Mouse (Mus musculus) macrophage (primary cell): ENCODE results near the gene Ccdc162. TPM values are rescaled to one million over a fixed set of nuclear protein-coding genes. Genes with fewer than 3 reads are reported as not detected.

Source experiments
- H3K27ac ChIP-seq: fragments of 350-480 bp; formaldehyde crosslinking; 2 replicates; pipeline ENCODE4 v1.9.0; 2021
- H3K36me3 ChIP-seq: fragments of 350-480 bp; formaldehyde crosslinking; 2 replicates; pipeline ENCODE4 v1.9.0; 2021; ENCODE audit errors: inconsistent target
- H3K4me3 ChIP-seq: fragments of 350-480 bp; formaldehyde crosslinking; 2 replicates; pipeline ENCODE4 v1.9.0; 2021; ENCODE audit errors: inconsistent target
- H3K79me2 ChIP-seq: fragments of 350-480 bp; formaldehyde crosslinking; 2 replicates; pipeline ENCODE4 v1.9.0; 2021; ENCODE audit errors: inconsistent target
- WGBS: methylation state at CpG from one replicate; pipeline ENCODE4 v1.1.7; 2026; ENCODE audit warnings: inconsistent platforms; ENCODE audit not compliant: missing documents; 5-methylcytosine and 5-hydroxymethylcytosine counted together
- polyA plus RNA-seq: library from polyadenylated mRNA; stranded (reverse); fragments of 250-400 nt; gene quantifications from 3 replicates; pipeline ENCODE4 v1.2.4, GENCODE M21; 2018; ENCODE audit warnings: inconsistent platforms

Ccdc162 gene
- polyA plus RNA-seq, 1 experiment from 2014 or later: not detected

- Histone ChIP-seq H3K27ac (no peak overlapping the region), H3K36me3 (no peaks in the 10 kb centered on the region), H3K4me3 (no peak overlapping the region), H3K79me2 (no peaks in the 10 kb centered on the region)
- 100% methylated on average over 1 of the region's 1 CpGs for WGBS
Observed at GRCm38 (mm10) chr10:41558401-41558800, 158.0 kb downstream of the Ccdc162 start.

DNA sequence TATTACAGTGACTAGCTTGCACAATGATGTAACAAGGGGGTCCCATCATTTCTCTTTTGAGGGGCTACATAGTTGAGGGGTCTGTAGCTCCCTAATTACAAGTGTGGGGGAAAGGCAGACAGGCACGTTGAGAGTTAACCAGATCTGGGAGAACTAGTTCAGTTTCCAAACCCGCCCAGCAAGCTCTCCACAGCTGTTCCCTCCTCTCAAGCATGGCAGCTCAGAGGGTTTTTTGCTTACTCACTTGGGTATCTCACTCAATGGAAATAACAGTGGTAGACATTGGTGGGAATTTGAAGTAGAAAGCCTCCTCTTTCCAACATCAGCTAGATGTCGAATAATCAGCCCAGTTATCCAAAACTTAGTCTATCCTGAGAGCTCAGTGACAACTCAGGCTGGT lies 161.4 kb downstream of the Ccdc162 start:
- H3K4me3 ChIP-seq: no peak overlapping the region
- WGBS: 96% methylated on average over 3 of the region's 3 CpGs

DNA sequence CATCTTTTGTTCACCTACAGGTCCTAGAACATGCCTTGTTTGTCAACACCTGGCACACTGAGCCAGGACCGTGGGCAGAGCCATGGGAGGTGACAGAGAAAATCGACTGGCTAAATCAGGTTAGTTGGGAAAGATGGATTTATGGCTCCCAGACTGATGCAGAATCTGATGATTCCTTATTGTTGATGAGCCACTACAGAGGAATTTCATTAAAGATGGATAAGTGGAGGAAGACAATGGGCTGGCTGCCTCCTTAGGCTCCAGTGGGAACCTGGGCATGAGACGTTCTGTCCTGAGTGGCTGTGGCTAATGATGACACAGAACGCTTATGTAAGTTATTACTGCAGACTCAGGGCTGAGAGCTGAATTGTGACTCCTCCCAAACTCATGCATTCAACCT lies 162.7 kb downstream of the Ccdc162 start:
- no peak overlapping the region for H3K4me3 ChIP-seq
- no peaks in the 10 kb centered on the region for H3K79me2 ChIP-seq
- no peak overlapping the region for H3K27ac ChIP-seq
- H3K36me3 ChIP-seq: no peaks in the 10 kb centered on the region
- WGBS: 93% methylated on average over 4 of the region's 4 CpGs

More for the DNA sequence above, 161.4 kb downstream of the Ccdc162 start:
- no peak overlapping the region for H3K27ac ChIP-seq
- H3K79me2 ChIP-seq: no peaks in the 10 kb centered on the region
- no peaks in the 10 kb centered on the region for H3K36me3 ChIP-seq

GRCm38 (mm10) chr10:41552847-41553589 lies 163.4 kb downstream of the Ccdc162 start:
- Histone ChIP-seq H3K4me3 (no peak overlapping the region), H3K27ac (no peak overlapping the region), H3K36me3 (no peaks in the 10 kb centered on the region), H3K79me2 (no peaks in the 10 kb centered on the region)
- WGBS: 59% methylated on average over 8 of the region's 14 CpGs

DNA sequence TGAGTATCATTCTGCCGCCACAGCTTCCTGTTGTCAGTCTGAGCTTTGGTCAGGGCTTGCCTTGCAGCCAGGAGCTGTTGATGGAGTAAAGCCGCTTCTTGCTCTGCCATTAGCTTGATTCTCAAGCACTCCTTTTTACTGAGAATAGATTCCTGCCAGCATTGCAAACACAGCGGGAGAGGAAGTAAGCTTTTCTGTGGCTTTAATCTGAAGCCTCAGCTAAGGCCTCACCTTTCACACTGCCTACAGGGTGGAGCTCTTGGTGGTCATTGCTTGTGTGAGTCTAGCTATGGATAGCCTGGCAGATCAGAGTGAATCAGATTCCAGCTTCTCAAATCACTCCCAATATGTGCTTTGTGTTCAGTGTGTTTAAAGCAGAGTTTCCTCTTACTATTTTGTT lies 164.1 kb downstream of the Ccdc162 start:
- Histone ChIP-seq H3K27ac (no peak overlapping the region), H3K79me2 (no peaks in the 10 kb centered on the region), H3K36me3 (no peaks in the 10 kb centered on the region), H3K4me3 (no peak overlapping the region)
- 33% methylated on average over 3 of the region's 3 CpGs for WGBS

DNA sequence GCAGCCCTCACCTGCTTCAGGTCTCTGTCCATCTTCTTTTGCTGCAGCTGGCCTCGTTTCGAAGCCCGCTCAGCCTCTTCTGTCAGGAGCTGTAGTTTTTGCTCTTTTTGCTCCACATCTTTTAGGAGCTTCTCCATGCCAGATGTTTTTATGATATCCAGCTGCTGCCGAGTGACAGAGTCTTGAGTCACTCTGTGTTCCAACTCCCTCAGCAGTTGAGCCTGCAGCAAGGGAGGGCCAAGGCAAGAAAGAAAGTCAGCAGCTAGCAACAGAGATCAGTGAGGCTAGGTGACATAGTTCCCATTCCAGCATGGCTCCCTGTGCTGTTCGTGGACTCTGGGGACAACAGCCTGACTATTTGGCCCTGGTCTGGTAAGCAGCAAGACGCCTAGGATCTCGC lies 165.7 kb downstream of the Ccdc162 start:
- no peak overlapping the region for H3K4me3 ChIP-seq

GRCm38 (mm10) chr10:41546396-41547165 lies 169.9 kb downstream of the Ccdc162 start:
- Histone ChIP-seq H3K27ac (no peak overlapping the region), H3K79me2 (no peaks in the 10 kb centered on the region), H3K4me3 (no peak overlapping the region), H3K36me3 (no peaks in the 10 kb centered on the region)
- WGBS: 94% methylated on average over 13 of the region's 13 CpGs

More for the DNA sequence above, 165.7 kb downstream of the Ccdc162 start:
- no peaks in the 10 kb centered on the region for H3K36me3 ChIP-seq
- WGBS: 93% methylated on average over 7 of the region's 7 CpGs
- no peak overlapping the region for H3K27ac ChIP-seq
- no peaks in the 10 kb centered on the region for H3K79me2 ChIP-seq

GRCm38 (mm10) chr10:41545224-41545755 lies 171.1 kb downstream of the Ccdc162 start:
- no peak overlapping the region for H3K27ac ChIP-seq
- H3K79me2 ChIP-seq: no peaks in the 10 kb centered on the region
- no peak overlapping the region for H3K4me3 ChIP-seq
- H3K36me3 ChIP-seq: no peaks in the 10 kb centered on the region
- WGBS: 88% methylated on average over 7 of the region's 7 CpGs

GRCm38 (mm10) chr10:41544481-41545190 lies 171.8 kb downstream of the Ccdc162 start:
- Histone ChIP-seq H3K4me3 (no peak overlapping the region), H3K36me3 (no peaks in the 10 kb centered on the region), H3K27ac (no peak overlapping the region), H3K79me2 (no peaks in the 10 kb centered on the region)
- WGBS: 62% methylated on average over 7 of the region's 7 CpGs

- WGBS: 46% methylated on average over 2 of the region's 2 CpGs
- no peak overlapping the region for H3K4me3 ChIP-seq
Observed at GRCm38 (mm10) chr10:41543844-41544243, 172.6 kb downstream of the Ccdc162 start.

DNA sequence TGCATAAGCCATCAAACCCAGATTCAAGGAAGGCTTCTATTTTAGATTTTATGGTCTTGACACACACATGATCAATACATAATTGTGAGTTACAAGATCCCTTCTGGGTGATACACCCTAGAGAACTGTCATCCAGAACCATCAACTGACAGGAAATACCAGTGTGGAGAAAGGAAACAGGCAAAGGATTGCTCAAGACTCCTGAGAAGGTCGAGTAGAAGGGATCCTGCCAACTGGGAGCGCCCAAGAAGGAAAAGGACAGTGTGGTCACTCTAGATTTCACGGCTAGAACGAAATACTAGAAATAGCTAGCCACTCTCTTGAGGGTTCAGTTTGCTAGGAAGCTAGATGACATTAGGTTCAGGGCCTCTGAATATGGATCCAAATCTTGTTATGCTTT lies 173.0 kb downstream of the Ccdc162 start:
- Histone ChIP-seq H3K79me2 (no peaks in the 10 kb centered on the region), H3K4me3 (no peak overlapping the region), H3K27ac (no peak overlapping the region), H3K36me3 (no peaks in the 10 kb centered on the region)
- WGBS: 59% methylated on average over 4 of the region's 4 CpGs

More at GRCm38 (mm10) chr10:41543844-41544243, 172.6 kb downstream of the Ccdc162 start:
- no peaks in the 10 kb centered on the region for H3K79me2 ChIP-seq
- H3K36me3 ChIP-seq: no peaks in the 10 kb centered on the region
- no peak overlapping the region for H3K27ac ChIP-seq

DNA sequence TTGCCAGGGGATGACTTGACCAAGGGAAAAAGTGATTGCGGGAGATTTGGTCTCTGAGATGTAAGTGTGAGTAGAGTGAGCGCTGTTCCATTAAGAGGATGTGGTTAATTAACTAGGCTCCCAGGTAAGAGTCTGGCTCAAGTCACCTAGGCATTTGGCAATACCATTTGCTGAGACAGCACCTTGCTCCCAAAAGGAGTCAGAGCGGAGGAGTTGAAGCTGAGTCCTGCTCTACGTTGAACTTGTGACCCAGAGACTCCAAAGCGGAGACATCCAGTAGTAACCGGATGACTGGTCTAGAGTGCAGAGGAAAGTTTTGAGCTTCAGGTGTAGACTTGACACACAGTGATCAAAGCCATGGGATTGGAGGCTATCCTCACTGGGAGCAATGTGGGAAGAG lies 174.4 kb downstream of the Ccdc162 start:
- no peak overlapping the region for H3K27ac ChIP-seq
- WGBS: 97% methylated on average over 6 of the region's 6 CpGs
- no peak overlapping the region for H3K4me3 ChIP-seq
- no peaks in the 10 kb centered on the region for H3K36me3 ChIP-seq
- no peaks in the 10 kb centered on the region for H3K79me2 ChIP-seq

GRCm38 (mm10) chr10:41538986-41539385 lies 177.4 kb downstream of the Ccdc162 start:
- no peaks in the 10 kb centered on the region for H3K79me2 ChIP-seq
- no peaks in the 10 kb centered on the region for H3K36me3 ChIP-seq
- WGBS: 99% methylated on average over 4 of the region's 4 CpGs
- H3K4me3 ChIP-seq: no peak overlapping the region
- H3K27ac ChIP-seq: no peak overlapping the region

GRCm38 (mm10) chr10:41537983-41538330 lies 178.5 kb downstream of the Ccdc162 start:
- peaks cover 3% of the 10 kb centered on the region; the same call in 1 of the 2 replicates for H3K36me3 ChIP-seq
- no peak overlapping the region for H3K4me3 ChIP-seq
- H3K79me2 ChIP-seq: no peaks in the 10 kb centered on the region
- H3K27ac ChIP-seq: no peak overlapping the region
- 100% methylated on average over 3 of the region's 3 CpGs for WGBS
